In the genomic region with DNA sequence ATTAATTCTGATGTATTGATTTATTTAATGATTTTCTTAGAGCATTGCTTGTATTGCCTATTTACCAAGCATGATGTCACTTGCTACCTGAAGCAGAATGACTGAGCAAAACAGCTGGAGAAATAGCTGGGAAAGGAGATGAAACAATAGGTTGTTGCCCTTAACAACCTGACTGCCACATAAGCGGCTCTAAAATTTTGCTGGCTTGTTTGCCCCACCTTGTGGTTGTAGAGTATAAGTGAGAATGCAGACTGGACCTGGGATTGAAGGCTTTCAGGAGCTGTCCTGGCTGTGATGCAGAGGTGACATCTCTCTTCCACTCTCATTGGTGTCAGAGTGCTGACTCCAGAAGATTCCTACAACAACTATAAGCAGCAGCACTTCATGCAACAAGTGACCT, we compare ENCODE assay signal across 10 mouse cellular contexts.
DNase-seq lines count a peak whose midpoint lies in the region; ATAC-seq lines count a peak whose summit lies in the region.
"Had no signal": no experiment of that assay in that cellular context is flagged by ENCODE, and none has a peak within 500 bp of the region (broad histone marks: within the 10 kb centered on the region; RNA-seq: fewer than 3 reads in every experiment).

No protein-coding gene starts in this region.

- H3K9ac ChIP-seq in neural tube, embryonic 15.5 days (replicated peaks): no peak overlapping the region
- H3K9ac ChIP-seq: heart, embryonic 13.5 days had no signal

- H3K36me3 ChIP-seq in neural tube, embryonic 15.5 days: no peaks in the 10 kb centered on the region
- H3K36me3 ChIP-seq: heart, embryonic 13.5 days had no signal

- peak; percentile 7 for DNase-seq in heart, postnatal 4 days
- DNase-seq in heart, adult 11 months: no peak
- peak; percentile 24 for DNase-seq in 416B (ENCODE audit: low read depth)
- DNase-seq in cerebellum, adult 11-12 months: peak; percentile 7
- DNase-seq in kidney, postnatal 14 days: peak; percentile 2
- no peak for DNase-seq in thymus, postnatal 36 days

- H3K4me1 ChIP-seq in neural tube, embryonic 15.5 days: no peaks in the 10 kb centered on the region
- H3K4me1 ChIP-seq: heart, embryonic 13.5 days; megakaryocyte, embryonic 14.5 days had no signal

- no peak overlapping the region for H3K4me3 ChIP-seq in neural tube, embryonic 15.5 days (replicated peaks)
- H3K4me3 ChIP-seq: heart, embryonic 13.5 days; megakaryocyte, embryonic 14.5 days had no signal

- no peak overlapping the region for H3K27ac ChIP-seq in neural tube, embryonic 15.5 days (replicated peaks)
- H3K27ac ChIP-seq: heart, embryonic 13.5 days had no signal

- no peaks in the 10 kb centered on the region for H3K9me3 ChIP-seq in neural tube, embryonic 15.5 days (replicated peaks)
- H3K9me3 ChIP-seq: heart, embryonic 13.5 days had no signal

- H3K4me2 ChIP-seq in neural tube, embryonic 15.5 days: no peak overlapping the region
- H3K4me2 ChIP-seq: heart, embryonic 13.5 days had no signal

- H3K27me3 ChIP-seq in neural tube, embryonic 15.5 days (replicated peaks): peaks cover 7% of the 10 kb centered on the region; the same call in 1 of the 2 replicates
- H3K27me3 ChIP-seq: heart, embryonic 13.5 days; megakaryocyte, embryonic 14.5 days had no signal

- ATAC-seq in neural tube, embryonic 15.5 days (ENCODE audit: low FRiP score): peak; percentile 61; the same call in 1 of the 2 replicates
- no peak for ATAC-seq in erythroblast, adult 5-6 weeks (replicated peaks; ENCODE audit: low FRiP score, poor library complexity, severe bottlenecking)

- 14% methylated on average over 1 of the region's 1 CpGs for WGBS in neural tube, embryonic 15.5 days

Comparison
In these comparisons a context has a peak if more than half of its experiments do, and no peak if none do; other contexts are left out.
1. DNase-seq: peak in heart, postnatal 4 days (single experiment), 416B (single experiment), cerebellum, adult 11-12 months (single experiment) and kidney, postnatal 14 days (single experiment); none in heart, adult 11 months (single experiment) and thymus, postnatal 36 days (0 of 2).